Mouse (Mus musculus): ENCODE measurements around the gene Zdhhc3.
A peak's percentile ranks its signal among the peaks of the same experiment; 100 is the strongest.

Gene Zdhhc3

DNA sequence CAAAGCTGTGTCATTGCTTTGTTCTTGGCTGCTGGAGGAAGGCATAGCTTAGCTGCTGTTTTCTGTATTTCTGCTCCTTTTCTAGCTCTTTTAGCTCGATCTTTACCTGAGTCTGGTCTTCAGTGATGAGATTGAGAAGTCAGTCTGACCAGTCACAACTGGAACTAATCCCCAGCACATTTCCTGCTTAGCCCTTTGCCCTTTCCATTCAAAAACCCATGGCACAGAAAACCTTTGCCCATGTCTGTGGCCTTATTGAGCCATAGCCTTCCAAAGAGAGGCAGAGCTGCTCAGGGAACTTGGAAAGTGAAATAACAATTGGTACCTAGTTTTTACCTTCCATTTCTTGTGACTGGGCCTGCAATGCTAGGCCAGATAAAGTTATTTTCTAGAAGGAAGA, 2.6 kb upstream of the Zdhhc3 start:
- no peak for DNase-seq (ENCODE audit: low spot score)

DNA sequence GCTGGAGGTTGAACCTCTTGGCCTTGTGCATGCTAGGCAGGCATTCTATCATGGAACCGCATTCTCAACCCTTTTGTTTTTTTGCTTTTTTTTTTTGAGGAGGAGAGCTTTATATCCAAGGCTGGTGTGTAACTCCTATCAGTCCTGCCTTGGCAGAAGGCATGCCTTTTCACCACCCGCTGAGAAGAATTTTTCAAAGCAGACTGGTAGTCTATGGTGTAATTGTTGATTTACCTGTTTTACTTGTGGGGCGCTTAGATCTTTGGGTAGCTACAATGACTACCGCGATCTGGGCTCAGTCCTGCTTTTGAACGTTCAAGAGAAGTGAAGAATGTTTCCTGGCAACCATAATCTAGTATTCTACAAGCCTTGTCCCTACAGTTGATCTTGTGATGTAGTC, 926 bp upstream of the Zdhhc3 start:
- DNase-seq (ENCODE audit: low spot score): no peak

DNA sequence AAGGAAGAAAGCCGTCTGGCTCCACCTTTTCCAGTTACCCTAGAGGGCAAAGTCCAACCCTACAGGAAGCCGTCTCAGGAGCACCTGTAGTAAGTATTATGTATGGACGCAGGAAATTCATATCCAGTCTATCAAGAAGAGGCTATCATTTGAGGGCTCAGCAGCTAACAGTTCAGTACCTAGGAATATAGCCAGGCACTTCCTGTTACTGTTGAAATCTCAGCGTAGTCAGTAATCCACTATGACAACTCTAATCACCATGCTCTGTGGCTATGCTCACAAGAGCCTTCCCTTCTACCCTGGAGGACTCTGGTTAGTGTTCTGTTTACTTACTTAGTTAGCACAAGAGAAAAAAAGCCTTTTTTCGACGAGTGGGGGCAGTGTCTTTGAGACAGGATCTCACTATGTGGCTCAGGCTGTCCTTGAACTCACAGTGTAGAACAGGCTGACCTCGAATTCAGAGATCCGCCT, 1.2 kb downstream of the Zdhhc3 start:
- no peak for DNase-seq (ENCODE audit: low spot score)

DNA sequence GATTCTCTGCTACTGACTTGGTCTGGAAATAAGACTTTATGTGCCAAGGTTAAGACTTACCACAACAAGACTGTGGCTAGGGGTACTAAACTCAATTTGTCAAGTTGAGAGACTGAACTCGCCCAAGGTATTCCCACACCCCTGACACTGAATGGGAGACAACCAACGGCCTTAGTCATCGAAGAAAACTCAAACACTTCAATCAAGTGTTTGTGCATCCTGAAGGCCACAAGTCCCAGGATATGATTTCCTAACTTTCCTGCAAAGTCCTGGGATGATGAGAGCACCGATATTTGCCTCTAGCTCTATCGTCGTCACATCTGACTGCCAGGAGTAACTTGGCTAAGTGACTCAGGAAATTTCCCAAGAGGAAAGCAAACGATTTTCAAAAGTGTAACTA, 3.8 kb downstream of the Zdhhc3 start:
- DNase-seq (ENCODE audit: low spot score): peak; percentile 65

DNA sequence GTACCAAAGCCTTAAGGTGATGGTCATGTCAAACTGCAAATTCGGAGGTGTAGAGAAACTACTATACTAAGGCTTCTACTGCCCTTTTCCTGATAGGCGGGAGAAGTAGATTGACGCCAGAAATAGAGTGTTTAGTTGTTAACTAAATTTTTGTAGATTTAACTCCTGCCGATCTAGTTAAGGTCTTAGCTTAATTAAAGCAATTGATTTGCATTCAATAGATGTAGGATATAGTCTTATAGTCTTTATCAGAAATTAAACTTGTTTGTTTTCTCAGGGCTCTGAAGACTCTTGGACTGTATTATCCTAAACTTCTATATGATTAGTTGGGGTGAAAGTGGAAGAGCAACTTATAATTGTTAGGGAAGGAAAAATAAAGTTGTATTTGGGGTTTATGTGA, 5.8 kb downstream of the Zdhhc3 start:
- no peak for DNase-seq (ENCODE audit: low spot score)

DNA sequence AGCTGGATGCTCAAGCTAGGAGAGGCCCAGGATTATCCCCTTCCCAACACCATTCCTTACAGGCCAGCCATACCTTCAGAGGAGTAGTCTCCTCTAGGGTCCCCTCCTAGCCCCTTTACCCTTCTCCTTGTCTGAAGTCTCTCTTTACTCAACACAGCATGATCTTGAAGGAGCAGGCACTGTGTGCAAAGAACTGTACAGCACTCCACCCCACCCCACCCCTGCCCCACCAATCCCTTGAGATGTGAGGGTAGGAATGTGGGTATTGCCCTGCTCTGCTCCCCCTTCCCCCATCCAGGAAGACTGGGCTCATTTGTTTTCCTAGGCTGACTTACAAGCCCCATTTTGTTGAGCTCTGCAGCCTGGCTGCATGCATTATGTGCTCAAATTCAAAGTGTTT, 8.6 kb downstream of the Zdhhc3 start:
- no peak for DNase-seq (ENCODE audit: low spot score)

DNA sequence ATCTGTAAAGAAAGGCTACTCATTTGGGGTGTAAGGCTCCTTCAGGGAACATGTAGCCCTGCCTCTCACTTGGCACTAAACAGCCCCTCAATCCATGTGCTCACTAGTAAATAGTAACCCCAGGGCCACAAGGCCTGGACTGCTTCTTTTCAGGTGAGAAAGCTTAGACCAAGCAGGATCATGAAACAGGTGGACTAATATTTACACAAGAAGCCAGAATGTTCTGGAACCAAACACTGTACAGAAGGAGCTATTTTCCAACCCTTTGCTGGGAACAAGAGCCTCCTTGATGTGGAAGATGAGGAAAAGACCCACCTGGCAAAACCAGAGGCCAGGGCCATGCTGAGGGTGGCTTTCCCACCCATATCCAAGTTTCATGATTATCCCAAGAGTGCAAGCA, 9.6 kb downstream of the Zdhhc3 start:
- no peak for DNase-seq (ENCODE audit: low spot score)

DNA sequence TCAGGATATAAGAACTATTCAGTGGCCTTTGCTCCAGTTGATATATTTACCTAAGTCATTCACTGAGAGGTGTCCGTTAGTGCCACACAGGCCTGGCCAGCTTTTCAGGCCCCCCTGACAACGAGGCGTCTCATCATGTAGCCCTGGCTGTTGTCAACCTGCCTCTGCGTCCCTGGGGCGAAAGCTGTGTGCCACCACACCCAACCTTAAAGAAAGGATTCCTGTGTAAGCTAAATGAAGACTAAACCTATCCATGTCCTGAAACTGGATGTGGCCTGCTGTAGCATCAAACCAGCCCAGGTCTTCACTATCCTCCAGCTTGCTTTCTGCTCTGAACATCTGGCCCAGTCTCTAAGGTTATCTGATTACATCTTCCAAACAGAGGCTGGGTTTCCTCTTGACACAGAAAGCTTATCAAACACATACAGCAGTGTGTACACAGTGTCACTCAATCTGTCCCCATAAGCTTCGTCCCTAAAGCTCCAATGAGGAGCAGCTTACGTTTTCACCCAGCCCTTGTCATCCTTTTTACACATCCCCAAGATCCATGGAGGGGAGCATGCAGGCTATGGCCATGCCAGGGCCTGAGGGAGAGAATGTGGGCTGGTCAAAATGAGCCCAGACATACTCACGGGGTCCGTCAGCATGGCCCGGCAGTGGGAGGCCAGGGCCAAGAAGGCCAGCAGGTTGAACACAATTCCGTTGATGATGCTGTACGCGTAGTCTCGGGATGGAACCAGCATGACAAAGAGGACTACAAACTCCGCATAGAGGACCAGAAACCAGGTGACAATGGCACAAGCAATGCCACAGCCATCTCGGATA, 13.2 kb downstream of the Zdhhc3 start:
- DNase-seq (ENCODE audit: low spot score): no peak

DNA sequence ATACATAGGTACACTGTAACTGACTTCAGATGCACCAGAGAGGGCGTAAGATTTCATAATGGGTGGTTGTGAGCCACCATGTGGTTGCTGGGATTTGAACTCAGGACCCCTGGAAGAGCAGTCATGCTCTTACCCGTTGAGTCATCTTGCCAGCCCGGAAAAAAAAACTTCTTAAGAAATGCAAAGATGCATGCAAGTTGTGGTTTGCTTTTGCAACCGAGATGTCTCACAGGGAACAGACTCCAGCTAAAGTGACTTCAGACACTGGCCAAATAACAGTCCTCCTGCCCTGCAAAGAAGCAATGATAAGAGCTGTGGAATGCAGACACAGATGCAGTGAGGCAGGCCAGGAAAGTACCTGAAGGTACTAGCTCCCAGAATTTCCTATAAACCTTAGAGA, 22.2 kb downstream of the Zdhhc3 start:
- DNase-seq (ENCODE audit: low spot score): no peak

DNA sequence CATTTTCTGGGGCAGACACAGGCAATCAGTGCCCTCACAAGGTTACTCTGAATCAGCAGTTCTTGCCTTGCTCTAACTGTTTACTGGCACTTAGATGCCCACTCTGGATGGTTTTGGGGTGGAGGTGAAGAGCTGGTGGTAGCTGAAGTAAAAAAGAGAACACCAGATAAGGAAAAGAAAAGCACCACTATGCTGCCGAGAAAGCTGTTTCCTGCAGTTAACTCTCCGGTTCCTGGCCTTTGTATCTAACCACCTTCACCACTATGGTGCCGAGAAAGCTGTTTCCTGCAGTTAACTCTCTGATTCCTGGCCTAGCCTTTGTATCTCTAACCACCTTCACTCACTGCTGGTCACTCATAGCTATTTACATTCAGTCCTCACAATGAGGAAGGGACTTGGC, 25.4 kb downstream of the Zdhhc3 start:
- DNase-seq (ENCODE audit: low spot score): no peak

DNA sequence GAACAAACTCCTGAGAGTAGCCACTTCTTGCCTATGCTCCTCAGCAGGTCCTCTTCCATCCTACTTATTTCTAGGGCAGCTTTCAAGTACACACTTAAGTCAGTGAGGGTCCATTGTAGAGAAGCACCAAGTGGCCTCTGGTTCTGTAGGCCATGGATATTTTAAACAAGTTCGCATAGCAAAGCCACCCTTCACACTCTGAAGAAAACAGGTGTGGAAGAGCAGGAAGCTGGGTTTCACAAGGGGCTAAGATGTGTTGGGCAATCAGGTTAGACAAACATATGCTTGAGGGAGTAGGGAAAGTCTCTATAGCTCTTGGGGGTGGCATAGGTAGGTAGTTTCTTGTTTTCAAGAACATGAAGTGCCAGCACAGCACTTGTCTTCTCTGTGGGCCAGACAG, 27.6 kb downstream of the Zdhhc3 start:
- DNase-seq (ENCODE audit: low spot score): peak; percentile 87

DNA sequence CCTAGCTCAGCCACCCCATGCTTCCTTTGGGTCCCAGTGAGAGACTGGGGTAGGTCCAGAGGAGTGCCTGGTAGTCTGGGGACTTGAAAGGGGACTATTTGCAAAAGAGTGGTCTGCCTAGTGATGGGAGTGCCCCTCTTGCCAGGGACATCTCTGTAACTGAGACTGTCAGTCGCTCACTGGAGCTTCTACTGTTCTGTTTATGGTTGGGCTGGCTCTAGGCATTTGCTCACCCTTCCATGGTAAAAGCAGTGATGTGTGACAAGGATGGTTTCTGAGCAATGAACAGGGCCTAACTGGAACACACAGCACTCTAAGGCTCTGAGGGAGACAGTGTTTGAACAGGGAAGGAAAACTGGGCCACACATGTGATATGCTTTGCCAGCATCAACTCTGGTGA, 32.2 kb downstream of the Zdhhc3 start:
- DNase-seq (ENCODE audit: low spot score): no peak

DNA sequence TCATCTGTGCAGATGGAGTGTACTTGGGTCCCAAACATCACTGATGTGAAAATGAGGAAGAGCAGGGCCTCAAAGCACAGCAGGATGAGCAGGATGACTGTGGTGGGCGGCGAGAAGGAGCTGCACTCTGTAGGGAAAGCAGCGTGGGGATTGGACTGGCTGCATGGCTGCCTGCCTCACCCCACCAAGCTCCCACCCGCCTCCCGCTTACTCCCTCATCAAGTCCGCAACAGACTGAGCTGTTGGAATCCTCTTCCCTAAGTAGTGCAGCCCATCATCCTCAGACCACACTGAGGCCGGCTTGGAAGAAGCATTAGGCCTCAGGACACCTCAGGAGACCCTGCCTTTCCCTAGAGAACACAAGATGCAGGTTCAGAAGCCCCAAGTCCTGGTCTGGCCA, 32.6 kb downstream of the Zdhhc3 start:
- no peak for DNase-seq (ENCODE audit: low spot score)

DNA sequence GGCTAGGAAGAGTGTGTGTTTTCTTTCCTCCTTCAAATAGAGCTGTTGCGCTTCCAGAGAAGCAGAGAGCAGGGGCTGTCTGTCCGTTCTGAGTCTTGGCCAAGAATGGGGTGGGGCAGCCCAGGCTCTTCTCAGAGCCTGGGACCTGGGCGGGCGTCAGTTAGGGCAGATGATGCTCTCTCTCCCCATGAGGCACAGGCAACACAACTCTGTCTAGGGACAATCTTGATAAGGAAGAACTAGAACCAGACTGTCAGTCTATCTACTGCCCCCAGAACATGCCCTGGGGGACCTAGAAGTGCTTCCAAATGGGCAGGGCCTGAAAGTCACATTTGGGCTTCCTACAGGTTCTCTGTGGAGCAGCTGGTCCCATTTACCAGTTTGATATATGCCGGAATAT, 33.9 kb downstream of the Zdhhc3 start:
- DNase-seq (ENCODE audit: low spot score): no peak

DNA sequence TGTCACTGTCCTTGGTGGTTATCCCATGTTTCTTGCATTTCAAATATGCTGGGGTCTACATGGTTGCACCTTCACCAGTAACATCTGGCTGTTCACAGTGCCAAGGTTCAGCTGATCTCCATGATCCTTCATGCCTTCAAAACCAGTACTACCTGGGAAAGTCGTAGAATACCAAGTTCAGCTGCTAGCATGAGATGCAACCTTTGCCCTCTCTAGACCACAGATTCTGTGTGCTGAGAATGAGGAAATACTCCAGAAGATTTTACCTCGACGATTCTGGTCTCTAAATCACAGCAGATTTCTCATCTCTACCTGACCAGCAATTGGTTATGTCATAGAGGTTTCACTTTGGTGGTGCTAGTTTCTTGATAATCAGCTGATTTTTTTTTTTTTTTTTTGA, 52.8 kb downstream of the Zdhhc3 start:
- no peak for DNase-seq (ENCODE audit: low spot score)

DNA sequence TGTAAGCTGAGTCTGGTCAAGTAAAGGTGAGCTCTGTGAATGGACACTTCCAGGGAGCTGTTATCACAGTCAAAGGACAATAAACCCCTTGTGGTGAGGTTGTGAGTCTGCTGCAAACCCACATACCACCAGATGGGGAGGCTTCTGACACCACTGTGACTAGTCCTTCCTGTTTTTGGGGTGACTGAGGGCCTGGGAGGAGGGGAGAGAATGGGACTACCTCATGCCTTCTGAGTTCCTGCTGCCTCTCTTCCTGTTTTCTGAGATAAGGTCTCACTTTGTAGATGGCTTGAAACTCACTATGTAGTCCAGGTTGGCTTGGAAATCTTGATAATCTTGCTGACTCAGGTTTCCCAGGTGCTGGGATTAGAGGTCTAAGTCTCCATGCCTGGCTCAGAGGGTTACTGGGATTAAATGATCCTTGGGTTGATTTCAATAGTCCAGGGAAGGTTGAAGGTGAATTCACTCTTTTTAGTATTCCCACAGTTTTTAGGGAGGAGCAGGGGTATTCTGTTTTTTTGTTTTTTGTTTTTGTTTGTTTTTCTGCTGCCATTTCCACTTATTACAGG, 54.2 kb downstream of the Zdhhc3 start:
- DNase-seq (ENCODE audit: low spot score): peak; percentile 20

DNA sequence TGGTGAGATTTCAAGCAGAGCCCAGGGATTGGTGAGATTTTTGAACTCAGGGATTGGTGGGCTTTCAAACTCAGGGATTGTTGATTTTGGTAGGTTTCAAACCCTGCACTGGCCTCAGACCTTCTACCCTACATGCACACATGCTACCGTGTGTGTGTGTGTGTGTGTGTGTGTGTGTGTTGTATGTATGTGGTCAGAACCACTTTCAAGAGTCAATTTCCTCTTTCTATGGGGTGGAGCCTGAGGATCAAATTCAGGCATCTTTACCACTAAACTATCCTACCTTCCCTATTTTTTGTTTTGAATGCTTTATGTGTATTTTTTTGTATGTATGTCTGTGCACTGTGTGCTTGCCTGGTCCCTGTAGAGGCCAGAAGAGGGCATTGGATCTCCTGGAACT, 65.3 kb downstream of the Zdhhc3 start:
- DNase-seq (ENCODE audit: low spot score): no peak

DNA sequence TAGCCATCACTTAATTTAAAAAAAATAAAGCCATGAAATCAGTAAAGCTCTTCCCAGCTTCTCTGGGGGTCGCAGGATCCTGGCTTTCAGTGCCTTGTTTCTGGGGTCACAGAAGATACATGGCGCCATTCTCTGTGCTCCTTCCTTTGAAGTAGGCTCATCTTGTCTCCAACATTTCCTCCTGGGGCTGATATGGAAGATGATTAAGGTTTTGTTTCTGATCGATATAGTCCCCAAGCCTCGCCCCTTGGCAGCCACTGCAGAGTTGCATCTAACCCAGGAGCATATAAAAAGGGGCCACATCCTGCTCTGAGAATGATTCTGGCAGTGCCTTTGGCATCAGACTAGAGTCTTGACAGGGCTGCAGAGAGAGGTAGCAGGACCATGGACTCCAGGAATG, 78.6 kb downstream of the Zdhhc3 start, which contains the start of gene Tgm4:
Gene Tgm4, plus strand, starts transcription at position 301 of the 400 bp plus-strand sequence.
- no peak for DNase-seq (ENCODE audit: low spot score)

DNA sequence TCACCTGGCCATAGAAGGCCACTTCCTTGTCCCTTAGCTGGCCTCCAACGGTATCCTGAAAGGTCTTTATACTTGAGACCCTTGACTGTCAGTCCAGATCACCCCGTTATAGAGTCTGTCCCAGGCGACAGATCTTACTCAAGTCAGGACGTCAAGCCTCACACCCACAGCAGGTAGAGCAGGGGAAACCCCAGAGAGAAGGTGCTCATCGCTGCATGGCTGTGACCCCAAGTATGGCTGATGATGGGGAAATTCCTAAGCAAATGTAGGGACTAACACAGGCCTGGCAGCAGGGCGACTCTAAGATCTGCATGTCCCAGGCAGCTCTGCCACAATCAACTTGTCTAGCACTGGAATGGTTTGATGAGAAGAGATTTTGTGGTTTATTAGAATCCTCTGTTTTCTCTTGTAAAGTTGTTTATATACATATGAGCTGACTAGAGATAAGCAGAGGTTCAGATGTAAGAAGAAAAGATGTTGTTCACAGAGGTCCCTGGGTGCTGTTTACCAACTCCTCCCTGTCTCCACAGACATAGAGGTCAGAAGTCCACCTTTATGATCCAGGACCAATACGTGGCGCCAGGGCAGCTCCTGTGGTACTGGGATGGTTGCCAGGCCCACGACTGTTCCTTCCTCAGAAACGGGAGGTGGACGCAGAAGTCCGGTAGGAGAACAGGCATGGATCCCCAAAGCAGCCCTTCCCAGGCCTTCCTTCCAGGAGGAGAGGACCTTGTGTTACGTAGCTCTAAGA, 81.3 kb downstream of the Zdhhc3 start:
- no peak for DNase-seq (ENCODE audit: low spot score)

DNA sequence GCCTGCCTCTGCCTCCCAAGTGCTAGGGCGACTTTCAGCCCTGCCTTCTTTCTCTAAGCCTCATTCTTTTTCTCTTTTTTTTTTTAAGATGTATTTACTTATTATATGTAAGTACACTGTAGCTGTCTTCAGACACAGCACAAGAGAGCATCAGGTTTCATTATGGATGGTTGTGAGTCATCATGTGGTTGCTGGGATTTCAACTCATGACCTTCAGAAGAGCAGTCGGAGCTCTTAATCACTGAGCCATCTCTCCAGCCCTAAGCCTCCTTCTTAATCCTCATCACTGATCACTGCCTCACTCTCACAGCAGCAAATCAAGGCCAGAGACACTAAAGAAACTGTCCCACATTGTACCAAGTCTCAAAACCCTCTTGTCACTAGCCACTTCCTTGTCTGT, 88.8 kb downstream of the Zdhhc3 start:
- no peak for DNase-seq (ENCODE audit: low spot score)

DNA sequence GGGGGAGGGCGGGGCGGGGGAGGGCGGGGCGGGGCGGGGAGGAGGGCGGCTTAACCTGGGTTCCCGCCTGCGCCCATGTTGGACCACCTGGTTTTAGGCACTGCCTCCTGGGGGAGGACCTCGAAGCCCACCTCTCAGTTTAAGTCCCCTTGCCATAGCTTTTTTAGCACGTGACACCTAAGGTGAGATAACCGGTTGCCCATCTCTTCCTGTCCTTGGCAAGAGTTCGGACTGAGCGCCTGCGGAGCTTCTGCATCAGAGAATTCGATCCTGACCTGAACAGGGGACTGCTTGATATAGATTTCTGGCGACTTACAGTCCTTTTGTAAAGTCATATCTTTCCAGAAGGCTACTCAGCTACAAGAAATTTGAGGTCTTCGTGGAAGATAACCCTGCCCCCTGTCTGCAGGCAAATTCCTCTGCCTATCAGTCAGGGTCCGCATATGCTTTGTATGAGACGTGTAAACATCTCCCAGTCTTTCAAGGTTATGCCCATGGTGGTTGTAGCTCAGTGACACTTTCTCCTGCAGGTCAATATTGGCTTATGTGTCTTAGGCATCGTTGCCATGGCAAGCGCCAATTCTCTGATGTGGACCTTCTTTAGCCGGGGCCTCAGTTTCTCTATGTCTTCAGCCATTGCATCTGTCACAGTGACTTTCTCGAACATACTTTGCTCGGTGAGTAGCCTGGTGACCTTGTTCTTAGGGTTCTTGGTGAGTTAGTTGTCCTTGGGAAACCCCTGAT, 91.2 kb downstream of the Zdhhc3 start:
- DNase-seq (ENCODE audit: low spot score): no peak

DNA sequence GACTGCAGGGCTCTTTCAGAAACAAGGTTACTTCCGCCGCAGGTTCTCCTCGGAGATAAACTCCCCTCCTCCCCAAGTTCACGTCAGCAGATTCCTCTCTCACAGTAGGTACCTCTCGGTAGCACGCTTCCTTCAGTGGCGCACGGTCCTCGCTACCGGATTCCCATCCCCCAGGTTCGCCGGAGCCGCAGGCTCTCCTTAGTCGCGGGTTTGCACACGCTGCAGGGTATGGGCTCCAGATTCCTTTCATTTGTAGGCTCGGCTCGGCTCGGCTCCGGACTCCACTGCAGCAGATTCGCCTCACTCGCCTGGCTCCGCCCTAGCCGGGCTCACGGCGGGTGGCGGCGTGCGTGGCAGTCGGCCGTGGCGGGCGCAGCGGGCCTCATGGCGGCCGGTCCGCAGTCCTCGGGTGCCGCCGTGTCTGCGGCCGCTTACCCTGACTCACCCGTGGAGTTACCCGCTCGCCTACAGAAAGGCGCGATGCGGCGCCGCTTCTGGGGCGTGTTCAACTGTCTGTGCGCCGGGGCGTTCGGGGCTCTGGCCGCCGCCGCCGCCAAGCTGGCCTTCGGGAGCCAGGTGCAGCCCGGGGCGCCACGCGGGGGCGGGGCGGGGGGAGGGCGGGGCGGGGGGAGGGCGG, 91.9 kb downstream of the Zdhhc3 start, which contains the start of gene Tmem42:
Gene Tmem42, plus strand, starts transcription at position 332 of the 637 bp plus-strand sequence.
- peak; percentile 86 for DNase-seq (ENCODE audit: low spot score)
